Mouse (Mus musculus) heart, postnatal 4 days (tissue): ENCODE results near the gene Ermard. TPM values are rescaled to one million over a fixed set of nuclear protein-coding genes. Genes with fewer than 3 reads are reported as not detected.
A peak's percentile ranks its signal among the peaks of the same experiment; 100 is the strongest.
"Not testable (repeated sequence)": the region's sequence is repeated elsewhere in the genome, so short reads cannot be mapped to it uniquely, and the experiment has no call there.

ENCODE experiments used
- DNase-seq: peaks from one replicate; pipeline ENCODE4 v3.0.0; 2021
- total RNA-seq, 2 experiments: library from RNA; stranded (reverse); gene quantifications; 2 replicates each; pipeline ENCODE4 v1.2.3; 2021

Ermard gene
- total RNA-seq = 10 to 100 TPM; 34.8 to 46.8 TPM

DNA sequence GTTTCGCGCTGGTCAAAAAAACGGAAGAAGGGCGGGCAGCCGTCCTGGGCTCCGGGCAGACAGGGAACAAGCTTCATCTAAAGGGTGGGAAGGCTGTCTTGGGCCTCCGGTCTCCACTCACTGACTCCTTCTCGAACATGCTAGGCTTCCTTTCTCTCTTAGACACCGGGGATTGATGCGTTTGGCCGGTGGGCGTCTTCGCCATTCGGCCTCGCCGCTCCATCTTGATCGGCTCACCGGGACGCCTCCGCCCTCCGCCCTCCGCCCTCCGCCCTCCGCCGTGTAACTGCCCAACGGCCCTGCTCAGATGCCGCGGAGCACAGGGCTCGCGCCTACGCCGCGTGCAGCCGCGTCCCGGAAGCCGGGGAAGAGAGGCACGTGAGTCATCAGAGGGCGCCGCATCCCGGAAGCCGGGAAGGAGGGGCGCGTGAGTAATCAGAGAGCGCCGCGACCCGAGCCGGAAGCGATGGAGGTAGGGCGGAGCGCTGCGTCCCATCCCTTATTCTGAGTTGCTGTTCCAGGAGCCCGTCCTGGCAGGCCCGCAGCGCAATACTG is at the start of gene Ermard, which contains the start of the genes Tcte3 and Gm3448:
Gene Ermard, plus strand, starts transcription at position 34 of the 555 bp plus-strand sequence.
Gene Tcte3, minus strand, starts transcription at position 314 of the 555 bp plus-strand sequence.
Gene Gm3448, minus strand, starts transcription at position 363 of the 555 bp plus-strand sequence.
- DNase-seq = peak; percentile 28

DNA sequence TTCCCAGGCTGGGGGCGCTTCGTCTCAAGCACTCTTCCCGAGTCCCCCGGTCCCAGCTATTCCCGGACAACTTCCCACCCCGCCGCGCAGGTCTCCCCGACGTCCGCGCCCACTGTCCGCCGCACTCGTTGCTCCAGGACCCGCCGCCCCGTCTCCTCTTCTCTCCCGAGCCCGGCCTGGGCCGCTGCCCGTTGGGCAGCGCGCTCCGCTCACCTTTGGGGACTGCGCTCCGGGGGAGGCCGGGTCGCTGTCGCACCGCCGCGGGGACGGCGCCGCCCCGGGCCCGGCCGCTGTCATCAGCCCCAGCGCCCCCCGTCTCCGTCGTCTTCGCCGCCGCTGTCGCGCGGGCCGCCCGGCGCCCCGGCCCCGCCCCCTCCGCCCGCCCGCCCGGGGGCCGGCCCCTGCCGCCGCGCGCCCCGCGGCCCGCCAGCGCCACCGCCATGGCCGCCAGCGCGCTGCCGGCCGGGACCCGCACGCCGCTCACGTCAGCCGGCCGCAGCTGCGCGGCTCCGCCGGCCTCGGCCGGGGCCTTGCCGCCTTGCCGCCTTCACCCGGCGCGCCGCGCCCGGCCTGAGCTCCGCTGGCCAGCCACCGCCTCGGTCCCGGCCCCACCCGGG is 48.4 kb upstream of the Ermard start:
- not testable (repeated sequence) for DNase-seq

DNA sequence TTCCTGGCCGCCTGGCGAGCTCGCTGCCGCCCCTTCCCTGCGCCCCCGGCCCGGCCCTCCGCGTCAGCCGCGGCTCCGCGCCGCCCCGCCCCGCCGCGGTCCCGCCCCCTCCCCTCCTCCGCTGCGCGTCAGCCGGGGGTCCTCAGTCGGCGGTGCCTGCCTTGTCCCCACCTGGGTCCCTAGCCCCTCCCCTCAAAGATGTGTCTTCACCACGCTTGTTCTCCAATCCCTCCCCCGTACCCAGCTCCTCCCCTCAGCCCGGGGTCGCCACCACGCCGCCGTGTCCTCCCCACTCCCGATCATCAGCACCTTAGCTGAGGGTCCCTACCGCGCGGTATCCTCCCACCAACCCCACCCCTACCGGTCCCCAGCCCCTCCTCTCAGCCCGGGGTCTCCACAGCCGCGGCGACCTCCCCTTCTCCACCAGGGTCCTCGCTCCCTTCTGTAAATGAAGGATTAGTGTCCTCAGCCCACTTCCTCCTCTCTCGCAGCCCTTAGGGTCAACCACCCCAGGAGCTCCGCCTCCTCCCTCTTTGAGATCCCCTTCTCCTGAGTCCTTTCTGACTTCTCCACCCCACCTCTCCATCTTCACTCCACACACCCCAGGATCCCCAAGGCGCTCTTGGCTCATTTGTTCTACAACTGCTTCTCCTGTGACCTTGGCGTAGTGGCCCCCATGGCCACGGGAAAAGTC is 47.7 kb upstream of the Ermard start:
- DNase-seq = not testable (repeated sequence)

DNA sequence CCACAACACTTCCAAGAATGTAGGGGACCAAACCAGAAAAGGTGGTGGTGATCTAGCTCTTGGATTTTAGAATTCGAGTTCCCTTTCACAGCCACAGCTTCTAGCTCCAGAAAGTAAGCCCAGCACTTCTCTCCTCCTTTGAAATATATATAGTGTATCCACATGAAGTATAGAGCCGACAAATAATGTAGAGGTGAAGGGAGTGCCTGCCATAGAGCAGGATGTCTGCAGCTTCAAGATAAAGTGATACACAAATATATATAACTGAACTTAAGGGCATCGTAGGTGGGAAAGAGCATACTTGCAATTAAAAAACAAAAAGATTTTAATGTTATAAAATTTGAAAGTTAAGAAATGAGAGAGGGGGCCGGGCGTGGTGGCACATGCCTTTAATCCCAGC is 46.9 kb upstream of the Ermard start:
- not testable (repeated sequence) for DNase-seq

DNA sequence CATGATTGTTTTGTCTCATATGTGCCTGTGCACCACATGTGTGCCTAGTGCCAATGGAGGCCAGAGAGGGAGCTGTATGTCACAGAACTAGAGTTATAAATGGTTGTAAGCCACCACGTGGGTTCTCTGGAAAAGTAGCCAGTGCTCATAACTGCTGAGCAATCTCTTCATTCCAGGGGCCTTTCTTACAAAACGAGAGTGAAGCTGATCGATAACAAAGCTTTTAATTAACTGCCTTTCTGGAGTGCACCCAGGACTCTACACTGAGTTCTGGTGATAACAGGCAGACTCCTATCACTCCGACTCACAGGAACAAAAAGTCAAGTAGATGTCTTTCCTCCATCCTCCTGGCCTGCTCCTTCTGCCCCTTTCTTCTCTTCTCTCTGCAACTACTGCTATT is 41.0 kb upstream of the Ermard start:
- not testable (repeated sequence) for DNase-seq

DNA sequence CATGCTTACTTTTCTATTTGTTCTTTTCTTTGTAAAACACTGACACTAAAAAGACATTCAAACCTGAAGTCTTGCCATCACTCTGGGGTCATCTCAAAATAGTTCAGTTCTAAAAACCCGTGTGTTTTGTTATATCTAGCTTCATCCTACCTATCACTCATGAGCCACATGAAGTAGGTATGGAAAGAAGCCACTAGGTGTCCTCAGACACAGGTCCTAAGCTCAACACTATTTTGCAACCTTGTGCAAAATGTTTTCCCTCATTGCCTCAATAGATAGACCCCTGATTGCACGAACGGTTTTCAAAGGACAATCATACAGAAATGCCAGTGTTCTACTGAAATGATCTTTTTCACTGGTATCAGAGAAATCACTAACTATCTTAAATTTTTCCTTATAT is 31.9 kb upstream of the Ermard start:
- DNase-seq = not testable (repeated sequence)

DNA sequence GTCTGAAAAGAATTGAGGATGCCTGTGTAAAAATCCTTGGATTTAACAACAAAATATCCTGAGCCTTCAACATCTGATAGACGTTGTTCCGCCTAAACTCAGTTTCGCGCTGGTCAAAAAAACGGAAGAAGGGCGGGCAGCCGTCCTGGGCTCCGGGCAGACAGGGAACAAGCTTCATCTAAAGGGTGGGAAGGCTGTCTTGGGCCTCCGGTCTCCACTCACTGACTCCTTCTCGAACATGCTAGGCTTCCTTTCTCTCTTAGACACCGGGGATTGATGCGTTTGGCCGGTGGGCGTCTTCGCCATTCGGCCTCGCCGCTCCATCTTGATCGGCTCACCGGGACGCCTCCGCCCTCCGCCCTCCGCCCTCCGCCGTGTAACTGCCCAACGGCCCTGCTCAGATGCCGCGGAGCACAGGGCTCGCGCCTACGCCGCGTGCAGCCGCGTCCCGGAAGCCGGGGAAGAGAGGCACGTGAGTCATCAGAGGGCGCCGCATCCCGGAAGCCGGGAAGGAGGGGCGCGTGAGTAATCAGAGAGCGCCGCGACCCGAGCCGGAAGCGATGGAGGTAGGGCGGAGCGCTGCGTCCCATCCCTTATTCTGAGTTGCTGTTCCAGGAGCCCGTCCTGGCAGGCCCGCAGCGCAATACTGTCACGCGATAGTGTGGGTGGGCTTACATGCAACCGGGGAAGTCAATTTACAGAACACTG is 31.1 kb upstream of the Ermard start, which contains the start of gene Gm3435:
Gene Gm3435, plus strand, starts transcription at position 471 of the 708 bp plus-strand sequence.
- DNase-seq = not testable (repeated sequence)

DNA sequence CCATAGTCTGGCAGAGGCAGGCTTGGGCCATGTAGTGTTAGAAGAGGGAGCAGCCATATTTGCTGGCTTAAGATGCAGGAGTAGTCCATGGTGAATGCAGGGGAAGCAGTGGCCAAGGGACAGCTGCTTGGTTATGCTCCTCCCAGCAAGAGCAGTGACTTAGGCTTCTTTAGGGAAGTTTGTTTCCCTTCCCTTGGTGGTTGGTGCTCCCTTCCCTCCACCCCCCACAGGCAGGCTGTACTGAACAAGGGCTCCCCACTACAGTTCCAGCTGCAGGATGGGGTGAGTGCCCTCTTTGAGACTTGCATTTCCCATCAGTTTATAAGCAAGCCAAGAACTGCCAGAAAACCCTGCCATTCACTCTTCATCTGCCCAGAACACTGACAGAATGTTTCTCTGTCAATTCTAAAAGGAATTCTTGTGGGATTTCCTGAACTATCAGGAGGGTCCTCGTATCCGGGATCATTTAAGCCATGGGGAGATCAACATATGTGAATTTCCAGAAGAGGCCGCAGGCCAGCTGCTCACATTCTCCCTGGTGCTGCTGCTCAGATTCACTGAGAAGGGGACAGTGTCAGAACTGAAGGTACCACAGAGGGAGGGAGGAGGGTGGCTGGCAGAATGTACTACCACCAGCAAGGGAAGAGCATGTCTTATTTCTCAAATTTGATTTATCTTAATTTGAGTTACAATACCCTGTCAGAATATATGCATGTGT is 19.3 kb upstream of the Ermard start:
- peak; percentile 13 for DNase-seq

DNA sequence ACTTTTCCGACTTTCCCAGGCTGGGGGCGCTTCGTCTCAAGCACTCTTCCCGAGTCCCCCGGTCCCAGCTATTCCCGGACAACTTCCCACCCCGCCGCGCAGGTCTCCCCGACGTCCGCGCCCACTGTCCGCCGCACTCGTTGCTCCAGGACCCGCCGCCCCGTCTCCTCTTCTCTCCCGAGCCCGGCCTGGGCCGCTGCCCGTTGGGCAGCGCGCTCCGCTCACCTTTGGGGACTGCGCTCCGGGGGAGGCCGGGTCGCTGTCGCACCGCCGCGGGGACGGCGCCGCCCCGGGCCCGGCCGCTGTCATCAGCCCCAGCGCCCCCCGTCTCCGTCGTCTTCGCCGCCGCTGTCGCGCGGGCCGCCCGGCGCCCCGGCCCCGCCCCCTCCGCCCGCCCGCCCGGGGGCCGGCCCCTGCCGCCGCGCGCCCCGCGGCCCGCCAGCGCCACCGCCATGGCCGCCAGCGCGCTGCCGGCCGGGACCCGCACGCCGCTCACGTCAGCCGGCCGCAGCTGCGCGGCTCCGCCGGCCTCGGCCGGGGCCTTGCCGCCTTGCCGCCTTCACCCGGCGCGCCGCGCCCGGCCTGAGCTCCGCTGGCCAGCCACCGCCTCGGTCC is 17.0 kb upstream of the Ermard start:
- DNase-seq = not testable (repeated sequence)

DNA sequence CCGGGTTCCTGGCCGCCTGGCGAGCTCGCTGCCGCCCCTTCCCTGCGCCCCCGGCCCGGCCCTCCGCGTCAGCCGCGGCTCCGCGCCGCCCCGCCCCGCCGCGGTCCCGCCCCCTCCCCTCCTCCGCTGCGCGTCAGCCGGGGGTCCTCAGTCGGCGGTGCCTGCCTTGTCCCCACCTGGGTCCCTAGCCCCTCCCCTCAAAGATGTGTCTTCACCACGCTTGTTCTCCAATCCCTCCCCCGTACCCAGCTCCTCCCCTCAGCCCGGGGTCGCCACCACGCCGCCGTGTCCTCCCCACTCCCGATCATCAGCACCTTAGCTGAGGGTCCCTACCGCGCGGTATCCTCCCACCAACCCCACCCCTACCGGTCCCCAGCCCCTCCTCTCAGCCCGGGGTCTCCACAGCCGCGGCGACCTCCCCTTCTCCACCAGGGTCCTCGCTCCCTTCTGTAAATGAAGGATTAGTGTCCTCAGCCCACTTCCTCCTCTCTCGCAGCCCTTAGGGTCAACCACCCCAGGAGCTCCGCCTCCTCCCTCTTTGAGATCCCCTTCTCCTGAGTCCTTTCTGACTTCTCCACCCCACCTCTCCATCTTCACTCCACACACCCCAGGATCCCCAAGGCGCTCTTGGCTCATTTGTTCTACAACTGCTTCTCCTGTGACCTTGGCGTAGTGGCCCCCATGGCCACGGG is 16.4 kb upstream of the Ermard start:
- DNase-seq = not testable (repeated sequence)

DNA sequence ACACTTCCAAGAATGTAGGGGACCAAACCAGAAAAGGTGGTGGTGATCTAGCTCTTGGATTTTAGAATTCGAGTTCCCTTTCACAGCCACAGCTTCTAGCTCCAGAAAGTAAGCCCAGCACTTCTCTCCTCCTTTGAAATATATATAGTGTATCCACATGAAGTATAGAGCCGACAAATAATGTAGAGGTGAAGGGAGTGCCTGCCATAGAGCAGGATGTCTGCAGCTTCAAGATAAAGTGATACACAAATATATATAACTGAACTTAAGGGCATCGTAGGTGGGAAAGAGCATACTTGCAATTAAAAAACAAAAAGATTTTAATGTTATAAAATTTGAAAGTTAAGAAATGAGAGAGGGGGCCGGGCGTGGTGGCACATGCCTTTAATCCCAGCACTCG is 15.5 kb upstream of the Ermard start:
- DNase-seq = not testable (repeated sequence)

DNA sequence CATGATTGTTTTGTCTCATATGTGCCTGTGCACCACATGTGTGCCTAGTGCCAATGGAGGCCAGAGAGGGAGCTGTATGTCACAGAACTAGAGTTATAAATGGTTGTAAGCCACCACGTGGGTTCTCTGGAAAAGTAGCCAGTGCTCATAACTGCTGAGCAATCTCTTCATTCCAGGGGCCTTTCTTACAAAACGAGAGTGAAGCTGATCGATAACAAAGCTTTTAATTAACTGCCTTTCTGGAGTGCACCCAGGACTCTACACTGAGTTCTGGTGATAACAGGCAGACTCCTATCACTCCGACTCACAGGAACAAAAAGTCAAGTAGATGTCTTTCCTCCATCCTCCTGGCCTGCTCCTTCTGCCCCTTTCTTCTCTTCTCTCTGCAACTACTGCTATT is 9.6 kb upstream of the Ermard start:
- not testable (repeated sequence) for DNase-seq

DNA sequence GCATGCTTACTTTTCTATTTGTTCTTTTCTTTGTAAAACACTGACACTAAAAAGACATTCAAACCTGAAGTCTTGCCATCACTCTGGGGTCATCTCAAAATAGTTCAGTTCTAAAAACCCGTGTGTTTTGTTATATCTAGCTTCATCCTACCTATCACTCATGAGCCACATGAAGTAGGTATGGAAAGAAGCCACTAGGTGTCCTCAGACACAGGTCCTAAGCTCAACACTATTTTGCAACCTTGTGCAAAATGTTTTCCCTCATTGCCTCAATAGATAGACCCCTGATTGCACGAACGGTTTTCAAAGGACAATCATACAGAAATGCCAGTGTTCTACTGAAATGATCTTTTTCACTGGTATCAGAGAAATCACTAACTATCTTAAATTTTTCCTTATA is 553 bp upstream of the Ermard start:
- not testable (repeated sequence) for DNase-seq

DNA sequence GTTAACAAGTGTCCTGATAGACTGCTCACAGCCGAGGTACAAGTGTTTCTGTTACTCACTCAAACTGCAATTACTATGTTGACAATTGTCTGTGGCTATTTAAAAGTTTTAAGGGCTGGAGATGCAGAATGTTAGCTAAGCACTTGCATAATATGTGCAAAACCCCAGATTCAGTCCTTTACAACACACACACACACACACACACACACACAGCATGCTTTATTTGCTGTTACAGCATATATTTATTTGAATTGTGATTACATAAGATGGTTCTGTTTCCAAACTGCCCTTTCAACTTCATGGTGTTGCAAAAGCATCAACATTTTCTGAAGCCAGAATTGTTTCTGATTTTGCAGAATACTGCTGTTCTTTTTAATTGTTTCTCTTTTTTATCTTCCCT is 9.3 kb downstream of the Ermard start:
- DNase-seq = not testable (repeated sequence)

DNA sequence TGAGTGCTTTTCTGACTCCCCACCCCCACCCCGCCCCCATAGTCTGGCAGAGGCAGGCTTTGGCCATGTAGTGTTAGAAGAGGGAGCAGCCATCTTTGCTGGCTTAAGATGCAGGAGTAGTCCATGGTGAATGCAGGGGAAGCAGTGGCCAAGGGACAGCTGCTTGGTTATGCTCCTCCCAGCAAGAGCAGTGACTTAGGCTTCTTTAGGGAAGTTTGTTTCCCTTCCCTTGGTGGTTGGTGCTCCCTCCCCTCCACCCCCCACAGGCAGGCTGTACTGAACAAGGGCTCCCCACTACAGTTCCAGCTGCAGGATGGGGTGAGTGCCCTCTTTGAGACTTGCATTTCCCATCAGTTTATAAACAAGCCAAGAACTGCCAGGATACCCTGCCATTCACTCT is 11.8 kb downstream of the Ermard start:
- DNase-seq = not testable (repeated sequence)

DNA sequence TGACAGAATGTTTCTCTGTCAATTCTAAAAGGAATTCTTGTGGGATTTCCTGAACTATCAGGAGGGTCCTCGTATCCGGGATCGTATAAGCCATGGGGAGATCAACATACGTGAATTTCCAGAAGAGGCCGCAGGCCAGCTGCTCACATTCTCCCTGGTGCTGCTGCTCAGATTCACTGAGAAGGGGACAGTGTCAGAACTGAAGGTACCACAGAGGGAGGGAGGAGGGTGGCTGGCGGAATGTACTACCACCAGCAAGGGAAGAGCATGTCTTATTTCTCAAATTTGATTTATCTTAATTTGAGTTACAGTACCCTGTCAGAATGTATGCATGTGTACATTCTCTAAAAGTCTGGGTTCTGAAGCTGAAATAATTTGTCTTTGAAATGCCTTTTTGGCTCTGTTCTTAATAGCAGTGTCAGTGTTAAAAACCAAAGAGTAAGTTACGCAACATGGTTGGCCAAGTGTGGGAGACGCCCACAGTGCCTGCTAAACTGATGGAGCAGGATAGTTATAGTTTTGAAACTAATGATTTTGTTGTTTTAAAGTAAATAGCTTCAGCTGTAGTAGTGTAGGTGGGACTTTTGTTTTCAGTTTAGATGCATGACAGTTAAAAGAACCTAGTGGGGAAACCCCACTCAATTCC is 12.3 kb downstream of the Ermard start:
- not testable (repeated sequence) for DNase-seq

DNA sequence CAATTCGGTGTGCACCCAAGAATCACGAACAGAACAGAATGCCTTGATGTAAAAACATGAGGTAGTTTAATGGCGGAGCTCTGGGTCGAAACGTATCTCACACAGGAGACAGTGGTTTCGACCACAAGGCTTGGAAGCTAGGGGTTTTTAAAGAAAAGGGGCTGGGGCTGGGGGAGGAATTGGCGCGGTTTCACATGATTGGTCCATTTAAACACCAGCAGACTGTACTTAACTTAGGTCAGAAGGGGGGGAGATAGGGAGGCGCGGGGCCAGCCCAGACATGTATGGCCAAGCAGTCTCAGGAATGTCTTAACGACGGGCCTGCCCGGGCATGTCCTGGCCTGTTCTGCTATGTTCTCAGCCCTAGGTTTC is 12.8 kb downstream of the Ermard start:
- not testable (repeated sequence) for DNase-seq

DNA sequence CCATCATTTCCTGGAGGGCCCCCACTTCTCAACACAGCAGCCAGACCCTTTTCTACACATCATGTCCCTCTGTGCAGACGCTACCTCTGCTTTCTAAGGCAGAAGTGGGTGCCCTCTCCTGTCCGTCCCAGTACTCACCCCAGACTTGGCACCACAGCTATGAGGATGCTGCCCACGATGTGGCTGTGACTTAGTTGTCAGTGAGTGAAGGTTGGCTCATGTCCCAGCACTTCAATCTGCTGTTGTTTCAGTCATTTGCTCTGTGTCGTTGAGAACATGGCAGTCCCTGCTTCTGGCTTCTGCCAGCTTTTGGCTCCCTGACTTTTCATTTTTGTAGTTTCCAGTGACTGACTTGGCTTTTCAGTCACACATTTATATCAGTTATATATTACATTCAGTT is 14.9 kb downstream of the Ermard start:
- peak; percentile 11 for DNase-seq

DNA sequence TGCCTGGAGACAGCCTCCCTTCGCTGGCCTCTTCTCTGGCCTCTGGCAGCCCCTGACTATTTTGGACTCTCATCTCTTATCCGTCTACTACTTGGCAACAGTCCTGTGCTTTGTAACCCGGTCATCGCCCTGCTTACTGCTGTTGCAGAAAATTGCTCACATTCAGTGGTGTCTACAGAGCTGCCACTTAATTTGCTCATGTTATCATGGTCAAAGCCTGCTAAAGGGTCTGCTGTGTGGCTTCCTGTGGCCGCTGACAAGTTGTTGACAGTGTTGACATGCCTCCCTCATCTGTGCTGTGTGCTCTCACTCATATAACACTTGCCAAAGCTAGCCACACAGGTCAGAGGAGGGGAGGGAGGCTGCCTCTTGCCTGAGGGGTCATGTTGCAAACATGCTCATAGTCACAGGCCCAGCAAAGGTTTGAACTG is 17.2 kb downstream of the Ermard start:
- peak; percentile 59 for DNase-seq

DNA sequence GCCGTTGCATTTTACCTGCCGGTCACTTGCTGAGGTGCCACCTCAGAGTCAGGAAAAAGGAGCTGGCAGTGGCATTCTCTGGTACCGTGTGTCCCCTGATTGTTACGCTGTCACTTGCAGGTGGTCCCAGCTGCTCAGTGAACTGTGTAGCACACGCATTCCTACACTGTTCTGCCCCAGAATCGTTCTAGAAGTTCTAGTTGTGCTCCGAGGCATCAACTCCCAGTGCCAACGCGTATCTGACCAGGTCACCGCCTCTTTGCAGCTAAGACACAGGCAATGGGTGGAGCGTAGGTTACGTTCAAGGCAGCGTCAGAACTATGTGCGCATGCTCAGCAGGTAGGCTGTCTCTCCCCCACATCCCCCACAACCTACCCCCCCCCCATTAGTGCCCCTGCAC is 18.6 kb downstream of the Ermard start:
- DNase-seq = no peak

DNA sequence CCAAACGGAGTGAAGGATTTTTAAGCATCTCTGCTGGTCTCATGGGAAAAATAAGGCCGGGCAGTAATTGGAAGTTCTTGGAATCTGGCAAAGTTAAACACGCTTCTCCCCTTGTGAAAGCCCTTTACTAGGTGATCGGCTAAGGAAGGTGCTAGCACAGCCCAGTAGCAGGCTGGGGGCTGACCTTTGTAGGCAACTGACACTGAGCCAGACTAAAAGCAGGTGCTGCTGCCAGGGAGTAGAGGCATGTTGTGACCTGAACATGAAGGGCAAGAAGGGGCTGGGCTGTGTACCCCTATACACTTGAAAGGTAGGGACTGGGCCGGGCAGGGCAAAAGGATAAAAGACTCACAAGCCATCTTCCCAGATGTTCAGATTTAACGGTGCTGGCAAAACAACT is 19.3 kb downstream of the Ermard start:
- no peak for DNase-seq
